Mouse (Mus musculus) mature B cell (primary cell): ENCODE measurements around the gene Trim65.

Experiments used
- in situ Hi-C: fragments of 300-500 bp; cut with MboI; formaldehyde crosslinking; loops from 2 replicates; pipeline ENCODE4 v1.14.3; 2019

Trim65 gene

DNA sequence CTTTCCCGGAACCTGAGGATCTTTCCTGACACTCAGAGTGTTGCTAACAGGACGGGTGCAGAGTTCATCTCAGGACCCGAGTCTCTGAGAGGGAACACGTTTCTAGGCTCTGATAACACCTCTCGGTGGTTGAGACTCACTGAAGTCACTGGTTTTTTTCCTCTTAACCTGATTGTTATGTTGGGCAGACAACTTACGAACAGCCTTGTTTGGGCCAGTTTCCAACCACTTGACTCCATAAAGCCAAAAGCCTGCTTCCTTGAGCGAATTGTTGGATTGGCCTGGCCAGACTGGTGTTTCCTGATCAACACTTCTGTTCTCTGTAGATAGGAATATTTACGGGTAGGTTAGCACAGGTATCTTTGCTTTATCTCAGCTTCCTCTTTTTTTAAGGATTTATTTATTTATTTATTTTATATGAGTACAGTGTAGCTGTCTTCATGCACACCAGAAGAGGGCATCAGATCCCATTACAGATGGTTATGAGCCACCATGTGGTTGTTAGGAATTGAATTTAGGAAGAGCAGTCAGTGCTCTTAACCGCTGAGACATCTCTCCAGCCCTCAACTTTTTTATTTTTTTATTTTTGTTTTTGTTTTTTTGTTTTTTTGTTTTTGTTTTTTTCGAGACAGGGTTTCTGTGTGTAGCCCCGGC, 42.1 kb downstream of the Trim65 start:
- in situ Hi-C loops: no loop called here

DNA sequence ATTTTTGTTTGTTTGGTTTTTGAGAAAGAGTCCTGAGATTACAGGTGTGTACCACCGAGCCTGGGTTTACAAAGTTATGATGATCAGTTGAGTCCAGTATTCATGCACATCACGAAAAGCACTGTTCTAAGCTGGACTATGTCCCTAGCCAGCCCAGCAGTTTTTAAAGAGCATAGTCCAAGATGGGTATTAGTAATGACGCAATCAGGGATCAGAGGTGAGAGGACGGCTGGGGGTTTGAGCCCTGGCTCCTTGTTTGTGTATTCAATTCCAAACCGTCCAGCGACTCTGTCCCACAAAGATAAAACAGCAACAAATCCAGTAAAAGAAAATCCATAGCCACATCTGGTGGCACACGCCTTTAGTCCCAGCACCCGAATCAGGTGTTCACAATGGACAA, 42.7 kb downstream of the Trim65 start:
- in situ Hi-C loops: no loop called here

- in situ Hi-C loops: no loop called here
These were observed 43.5 kb downstream of the Trim65 start for GRCm38 (mm10) chr11:116087194-116088130.

DNA sequence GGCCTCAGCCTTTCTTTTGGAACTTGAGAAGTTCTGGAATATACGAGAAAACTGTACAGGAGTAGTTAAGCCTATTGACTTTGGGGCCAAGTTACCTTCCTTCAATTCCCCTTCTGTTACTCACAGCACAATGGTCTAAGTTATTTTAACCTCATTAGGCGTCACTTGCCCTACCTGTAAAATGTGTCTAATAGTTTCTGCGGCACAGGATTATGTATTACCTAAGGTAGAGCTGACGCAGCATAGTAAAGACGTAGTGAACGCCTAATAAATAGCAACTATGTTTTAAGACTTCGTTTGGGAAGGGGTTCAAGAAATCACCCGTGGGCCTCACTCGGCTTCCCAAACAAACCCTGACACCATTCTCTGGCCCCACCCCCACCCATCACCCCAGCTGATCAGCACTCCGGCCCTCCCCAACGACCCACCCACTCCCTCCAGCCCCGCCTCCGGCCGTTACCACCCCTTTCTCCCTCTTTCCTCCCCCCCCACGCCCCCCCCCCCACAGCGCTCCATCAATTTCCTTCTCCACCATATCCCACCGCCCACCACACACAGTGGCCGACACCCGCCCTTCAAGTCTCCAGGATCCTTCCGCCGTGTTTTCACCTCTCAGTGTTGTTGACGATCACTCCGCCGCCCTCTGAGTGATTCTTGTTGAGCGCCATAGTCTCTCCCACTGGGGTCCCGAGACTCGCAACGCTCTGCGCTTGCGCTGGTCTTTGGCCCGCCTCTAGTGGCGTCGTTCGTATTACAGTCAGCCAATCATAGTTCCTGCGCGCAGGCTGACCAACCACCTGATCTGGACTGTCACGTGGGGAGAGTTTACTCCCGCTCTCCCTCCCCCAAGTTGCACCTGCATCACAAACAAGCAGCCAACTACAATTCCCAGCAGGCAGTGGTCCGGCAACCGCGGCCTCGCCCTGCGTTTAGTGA, 44.4 kb downstream of the Trim65 start, which contains the start of gene Wbp2:
Wbp2 (minus strand) TSS at position 738 of the 936 bp plus-strand sequence.
- in situ Hi-C loops: no loop called here

DNA sequence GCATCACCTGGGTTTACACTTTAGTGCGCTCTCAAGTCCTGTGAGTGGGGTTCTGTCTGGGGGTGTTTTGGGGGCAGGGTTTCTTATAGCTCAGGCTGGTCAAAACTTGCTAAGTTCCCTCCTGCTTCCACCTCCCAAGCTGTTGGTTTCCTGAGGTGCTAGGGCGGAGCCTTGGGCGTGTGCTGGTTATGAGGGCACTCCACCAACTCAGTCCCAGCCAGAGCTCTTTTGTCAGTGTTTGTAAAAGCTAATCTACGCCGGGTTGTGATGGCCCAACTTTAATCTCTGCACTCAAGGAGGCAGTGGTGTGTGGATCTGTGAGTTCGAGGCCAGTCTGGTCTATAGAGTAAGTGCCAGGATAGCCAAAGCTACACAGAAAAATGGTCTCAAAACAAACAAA, 46.8 kb downstream of the Trim65 start:
- in situ Hi-C loops: no loop called here

- in situ Hi-C loops: no loop called here
These were observed 47.7 kb downstream of the Trim65 start for GRCm38 (mm10) chr11:116083096-116083672.

DNA sequence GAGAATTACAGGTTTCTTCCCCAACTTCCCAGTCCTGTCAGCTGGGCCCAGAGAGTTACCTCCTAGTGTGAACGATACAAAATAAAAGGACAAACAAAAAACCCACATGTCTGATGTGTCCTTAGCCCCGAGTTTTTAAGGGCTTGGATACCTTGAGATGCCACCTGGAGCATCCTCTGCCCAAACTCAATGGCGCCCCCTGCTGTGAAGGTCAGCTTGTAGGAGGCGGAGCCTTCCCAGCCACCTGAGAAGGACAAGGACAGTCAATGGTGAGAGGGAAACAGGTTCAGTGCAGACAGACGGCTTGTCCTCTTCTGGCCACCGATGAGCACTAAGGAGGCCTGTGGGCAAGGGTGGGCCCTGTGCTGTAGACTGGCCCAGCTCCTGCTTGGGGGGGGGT, 49.8 kb downstream of the Trim65 start:
- in situ Hi-C loops: no loop called here

- in situ Hi-C loops: no loop called here
These were observed 51.4 kb downstream of the Trim65 start for GRCm38 (mm10) chr11:116079511-116079910.

DNA sequence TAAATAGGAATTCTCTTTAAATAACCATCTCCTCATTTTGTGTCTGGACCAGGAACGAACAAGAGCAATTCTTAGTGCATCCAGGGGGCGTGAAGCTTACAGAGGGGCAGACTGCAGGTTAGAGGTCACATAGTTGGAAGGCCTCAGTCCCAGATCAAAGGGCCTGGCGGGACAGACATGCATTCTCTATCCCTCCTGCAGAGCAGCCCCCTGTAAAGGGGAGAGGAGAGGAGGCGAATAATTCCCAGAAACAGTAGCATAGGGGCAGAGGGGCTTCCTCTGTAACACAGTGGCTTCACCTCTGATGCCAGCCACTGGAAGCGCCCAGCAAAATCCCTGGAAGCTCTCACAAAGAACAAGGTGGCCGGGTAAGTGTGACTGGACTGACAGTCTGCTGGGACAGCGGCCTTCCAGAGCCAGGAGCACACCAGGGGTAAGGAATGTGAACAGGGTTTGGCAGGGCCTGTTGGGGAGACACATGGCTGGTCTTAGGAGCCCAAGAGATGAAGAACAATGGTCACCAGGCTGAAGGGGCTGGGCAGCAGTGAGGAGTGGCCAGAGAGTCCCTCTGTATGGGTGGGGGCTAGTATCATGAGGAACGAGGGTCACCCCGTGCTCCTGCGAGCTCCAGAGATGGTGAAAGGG, 52.1 kb downstream of the Trim65 start:
- in situ Hi-C loops: no loop called here

DNA sequence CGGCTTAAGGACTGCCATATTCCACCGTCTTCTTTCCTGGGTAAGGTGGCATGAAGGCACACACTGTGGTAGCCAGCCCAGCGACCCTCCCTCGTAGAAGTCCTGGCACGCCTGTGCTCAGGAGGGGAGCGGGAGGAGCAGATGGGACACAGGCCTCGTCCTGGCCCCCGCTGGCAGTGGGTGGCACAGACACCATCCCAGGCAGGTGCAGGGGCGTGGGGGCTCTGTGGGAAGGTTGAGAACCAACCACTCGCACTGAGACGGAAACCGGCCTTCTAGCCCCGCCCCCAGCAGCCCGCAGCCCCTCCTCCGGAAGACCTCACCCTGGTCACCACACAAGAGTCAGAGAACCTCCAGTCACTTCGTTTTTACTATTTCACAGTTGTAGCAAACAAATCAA, 52.7 kb downstream of the Trim65 start:
- in situ Hi-C loops: no loop called here

DNA sequence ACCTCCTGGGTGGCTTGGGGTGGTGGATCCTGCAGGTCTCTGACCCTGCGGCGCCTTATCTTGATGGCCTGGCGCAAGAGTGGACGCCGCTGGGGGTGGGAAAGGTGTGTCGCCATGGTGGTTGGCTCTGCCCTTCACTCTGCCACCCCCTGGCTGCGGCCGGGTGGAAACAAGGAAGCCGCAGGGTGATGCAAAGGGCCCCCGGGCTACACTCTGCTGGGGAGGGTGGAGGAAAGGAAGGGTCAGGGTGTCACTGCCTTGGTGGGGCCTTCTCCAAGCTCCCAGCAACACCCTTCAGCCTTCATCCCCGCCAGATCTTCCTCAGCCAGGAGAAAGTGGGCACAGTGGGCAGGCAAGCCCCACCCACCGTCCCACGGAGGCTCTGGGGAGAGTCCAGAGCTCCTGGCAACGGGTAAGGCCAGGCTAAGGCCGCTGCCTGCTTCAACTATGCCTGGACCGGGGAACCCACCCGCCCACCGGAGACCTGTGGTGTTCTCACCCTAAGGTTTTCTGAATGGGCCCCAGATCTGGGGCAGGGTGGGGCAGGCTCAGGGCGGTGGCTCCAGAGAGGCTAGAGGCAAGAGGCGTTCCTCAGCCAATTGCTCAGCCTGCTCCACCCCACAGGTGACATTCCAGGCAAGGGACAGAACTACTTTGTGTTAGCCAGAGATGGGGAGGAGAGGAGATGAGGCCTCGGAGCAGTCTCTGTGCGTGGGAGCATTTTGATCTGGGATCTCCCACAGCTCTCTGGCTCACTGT, 53.3 kb downstream of the Trim65 start, which contains the start of gene Unc13d:
Unc13d (minus strand) TSS at position 516 of the 759 bp plus-strand sequence.
- in situ Hi-C loops: no loop called here

- in situ Hi-C loops: no loop called here
These were observed 54.1 kb downstream of the Trim65 start for GRCm38 (mm10) chr11:116076836-116077235.

DNA sequence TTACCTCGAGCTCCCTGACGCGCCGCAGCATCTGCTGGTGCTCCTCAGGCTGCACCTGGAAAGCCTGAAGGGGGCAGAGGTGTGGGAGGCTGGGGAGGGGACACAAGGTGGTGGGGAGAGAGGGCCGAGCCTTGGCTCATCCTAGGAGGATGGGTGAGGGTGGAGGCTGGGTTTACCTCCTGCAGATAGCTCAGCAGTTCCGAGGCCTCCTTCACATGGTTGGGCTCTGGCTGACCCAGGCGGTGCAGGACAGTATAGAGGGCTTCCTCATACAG, 54.7 kb downstream of the Trim65 start:
- in situ Hi-C loops: no loop called here

DNA sequence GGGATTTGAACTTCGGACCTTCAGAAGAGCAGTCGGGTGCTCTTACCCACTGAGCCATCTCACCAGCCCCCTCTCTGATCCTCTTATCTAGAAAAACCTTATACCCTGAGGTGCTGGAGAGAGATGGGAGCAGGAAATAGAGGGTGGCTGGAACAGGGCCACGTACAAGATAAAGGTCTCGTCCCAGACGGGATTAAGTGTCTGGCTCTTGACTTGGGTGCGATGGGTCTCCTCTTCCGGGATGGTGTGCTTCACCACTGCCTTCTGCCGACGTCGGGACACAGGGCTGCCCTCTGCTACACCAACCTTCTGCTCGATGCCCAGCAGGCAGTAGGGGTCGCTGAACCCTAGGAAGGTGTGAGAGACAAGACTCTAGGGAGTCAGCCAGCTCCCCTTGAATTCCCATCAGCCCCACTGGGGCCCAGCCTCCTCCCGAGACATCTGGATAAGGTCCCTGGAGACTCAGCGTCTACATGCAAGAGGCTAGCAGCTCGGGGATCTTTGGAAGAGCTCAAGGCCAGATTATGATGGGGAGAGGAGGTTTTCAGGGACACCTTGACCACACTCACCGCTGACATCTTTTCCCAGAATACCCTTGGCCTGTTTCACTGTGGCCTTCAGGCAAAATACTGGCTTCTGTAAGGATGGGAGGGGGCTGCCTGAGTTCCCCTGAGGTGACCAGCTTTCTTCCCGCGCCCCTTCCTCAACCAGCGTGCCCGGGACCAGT, 55.2 kb downstream of the Trim65 start:
- in situ Hi-C loops: no loop called here

DNA sequence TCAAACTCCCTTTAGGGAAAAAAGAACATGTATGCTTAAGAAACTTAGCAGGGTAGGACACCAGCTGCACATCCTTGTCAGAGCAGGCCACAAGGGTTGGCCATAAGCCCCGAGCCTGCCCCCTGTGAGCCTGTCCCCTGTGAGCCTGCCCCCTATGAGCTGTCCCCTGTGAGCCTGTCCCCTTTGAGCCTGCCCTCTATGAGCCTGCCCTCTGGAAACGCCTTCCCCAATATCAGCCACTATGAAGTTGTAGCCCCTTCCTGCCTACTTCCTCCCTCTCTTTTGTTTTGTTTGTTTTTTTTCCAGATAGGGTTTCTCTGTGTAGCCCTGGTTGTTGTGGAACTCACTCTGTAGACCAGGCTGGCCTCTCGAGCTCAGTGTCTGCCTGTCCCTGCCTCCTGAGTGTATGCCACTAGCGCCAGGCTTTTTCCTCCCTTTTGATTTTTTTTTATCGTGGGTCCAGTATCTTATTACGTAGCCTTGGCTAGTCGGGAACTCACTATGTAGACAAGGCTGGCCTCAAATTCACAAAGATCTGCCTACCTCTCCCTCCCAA, 56.4 kb downstream of the Trim65 start:
- in situ Hi-C loops: no loop called here

DNA sequence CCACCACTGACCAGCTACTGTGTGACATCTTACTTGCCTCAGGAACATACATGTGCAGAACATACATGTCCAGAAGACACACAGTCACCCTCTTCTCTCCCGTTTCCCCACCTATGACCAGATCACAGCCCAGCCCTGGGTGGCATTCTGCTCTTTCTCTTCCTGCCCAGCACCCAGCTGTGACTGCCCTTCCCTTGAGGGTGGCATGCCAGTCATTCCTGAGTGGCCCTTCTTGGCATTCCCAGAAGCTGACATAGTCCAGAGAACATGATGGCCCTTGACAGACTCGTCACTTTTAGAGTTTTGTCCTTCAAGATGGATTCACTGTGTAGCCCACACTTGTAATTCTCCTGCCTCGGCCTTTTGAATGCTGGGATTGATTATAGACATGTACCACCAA, 58.3 kb downstream of the Trim65 start:
- in situ Hi-C loops: no loop called here
